Mouse (Mus musculus) embryonic facial prominence, embryonic 13.5 days (tissue): ENCODE measurements at regions not wholly inside any gene's neighbourhood (a gene's known extent, or its start where the extent isn't known, plus 50 kb on each side); places are given as distances from the start of the nearest gene placed in this dataset.

Source experiments
- ATAC-seq: fragments of 200-750 bp; cut with Nextera tagmentation; 2 replicates; pipeline ENCODE4 v1.8.0; 2017; ENCODE audit warnings: low read depth; ENCODE audit not compliant: insufficient number of reproducible peaks, insufficient read depth, low FRiP score, low TSS enrichment
- H3K27ac ChIP-seq: fragments of 300-500 bp; sonication (generic); 2 replicates; pipeline ENCODE4 v1.5.1; 2015; ENCODE audit warnings: moderate library complexity, mild to moderate bottlenecking, inconsistent platforms
- H3K27me3 ChIP-seq: fragments of 300-500 bp; sonication (generic); 2 replicates; pipeline ENCODE4 v1.6.1; 2015; ENCODE audit warnings: mild to moderate bottlenecking, inconsistent platforms
- H3K36me3 ChIP-seq: fragments of 300-500 bp; sonication (generic); 2 replicates; pipeline ENCODE4 v1.6.1; 2015; ENCODE audit warnings: mild to moderate bottlenecking, inconsistent platforms
- H3K4me1 ChIP-seq: fragments of 300-500 bp; sonication (generic); 2 replicates; pipeline ENCODE4 v1.6.1; 2015; ENCODE audit warnings: inconsistent platforms
- H3K4me2 ChIP-seq: fragments of 300-500 bp; sonication (generic); 2 replicates; pipeline ENCODE4 v1.6.1; 2015; ENCODE audit warnings: moderate library complexity, mild to moderate bottlenecking, inconsistent platforms
- H3K4me3 ChIP-seq: fragments of 300-500 bp; sonication (generic); 2 replicates; pipeline ENCODE4 v1.5.1; 2015; ENCODE audit warnings: mild to moderate bottlenecking, inconsistent platforms
- H3K9ac ChIP-seq: fragments of 300-500 bp; sonication (generic); 2 replicates; pipeline ENCODE4 v1.6.1; 2015; ENCODE audit warnings: mild to moderate bottlenecking, inconsistent platforms
- H3K9me3 ChIP-seq: fragments of 300-500 bp; sonication (generic); 2 replicates; pipeline ENCODE4 v1.6.1; 2016; ENCODE audit warnings: inconsistent platforms
- WGBS: fragments of 180-500 bp; shearing (Covaris S2); methylation state at CpG from one replicate; pipeline ENCODE4 v1.1.7; 2015; ENCODE audit warnings: mixed read lengths; 5-methylcytosine and 5-hydroxymethylcytosine counted together

- 71% methylated on average over 4 of the region's 4 CpGs for WGBS
- no peak overlapping the region for H3K9ac ChIP-seq
- no peak for ATAC-seq
- no peaks in the 10 kb centered on the region; the same call in 1 of the 2 replicates for H3K9me3 ChIP-seq
- no peak overlapping the region for H3K27ac ChIP-seq
- H3K27me3 ChIP-seq = no peaks in the 10 kb centered on the region
- H3K4me3 ChIP-seq = no peak overlapping the region
- H3K36me3 ChIP-seq = no peaks in the 10 kb centered on the region
- no peak overlapping the region for H3K4me2 ChIP-seq
- H3K4me1 ChIP-seq = no peaks in the 10 kb centered on the region
Measured at GRCm38 (mm10) chr16:8351424-8351823, 73.5 kb downstream of the Tmem114 start.

DNA sequence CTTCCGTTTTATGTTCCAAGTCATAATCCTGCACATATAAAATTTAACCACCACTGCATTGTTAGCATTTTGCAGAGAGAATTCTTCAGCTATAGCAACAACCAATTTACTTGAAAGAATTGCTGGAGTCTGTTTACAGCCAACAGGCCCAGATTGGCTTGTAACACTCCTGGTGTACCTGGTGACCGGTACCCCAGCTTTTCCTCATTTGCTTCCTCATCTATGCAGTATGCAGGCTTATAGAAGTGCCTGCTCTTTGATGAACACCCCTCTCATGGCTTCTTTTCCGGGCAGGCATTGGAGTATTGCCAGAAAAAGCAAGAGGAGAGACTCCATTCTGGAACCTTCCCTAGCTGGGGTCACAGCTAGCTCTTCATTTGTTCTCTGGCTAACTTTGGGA lies 75.8 kb downstream of the Tmem114 start:
- no peaks in the 10 kb centered on the region for H3K9me3 ChIP-seq
- no peaks in the 10 kb centered on the region for H3K27me3 ChIP-seq
- no peak for ATAC-seq
- no peaks in the 10 kb centered on the region for H3K4me1 ChIP-seq
- H3K27ac ChIP-seq = no peak overlapping the region
- H3K9ac ChIP-seq = no peak overlapping the region
- 74% methylated on average over 3 of the region's 3 CpGs for WGBS
- H3K4me3 ChIP-seq = no peak overlapping the region
- no peak overlapping the region for H3K4me2 ChIP-seq
- H3K36me3 ChIP-seq = no peaks in the 10 kb centered on the region

DNA sequence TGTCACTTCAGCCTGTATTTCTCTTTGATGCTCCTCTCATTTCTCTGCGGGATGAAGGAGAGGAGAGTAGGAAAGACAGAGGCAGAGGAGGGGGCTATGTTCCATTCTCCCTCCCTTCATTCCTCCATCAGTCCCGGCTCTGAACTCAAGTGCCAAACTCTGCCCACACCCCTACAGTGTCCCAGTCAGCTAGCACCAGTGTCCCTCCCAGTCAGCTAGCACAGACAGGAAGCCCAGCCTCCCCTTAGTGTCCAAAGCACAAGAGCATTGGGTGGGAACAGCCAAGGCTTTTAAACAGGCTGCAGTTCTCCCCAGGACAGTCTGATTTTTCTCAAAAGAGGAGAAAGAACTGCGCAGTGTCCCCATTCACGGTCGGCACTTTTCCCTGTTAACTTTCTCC lies 76.3 kb downstream of the Tmem114 start:
- H3K36me3 ChIP-seq = no peaks in the 10 kb centered on the region
- H3K27me3 ChIP-seq = no peaks in the 10 kb centered on the region
- no peaks in the 10 kb centered on the region for H3K4me1 ChIP-seq
- ATAC-seq = no peak
- no peak overlapping the region for H3K4me2 ChIP-seq
- 61% methylated on average over 5 of the region's 5 CpGs for WGBS
- no peak overlapping the region for H3K27ac ChIP-seq
- H3K9me3 ChIP-seq = no peaks in the 10 kb centered on the region
- H3K9ac ChIP-seq = no peak overlapping the region
- H3K4me3 ChIP-seq = no peak overlapping the region

DNA sequence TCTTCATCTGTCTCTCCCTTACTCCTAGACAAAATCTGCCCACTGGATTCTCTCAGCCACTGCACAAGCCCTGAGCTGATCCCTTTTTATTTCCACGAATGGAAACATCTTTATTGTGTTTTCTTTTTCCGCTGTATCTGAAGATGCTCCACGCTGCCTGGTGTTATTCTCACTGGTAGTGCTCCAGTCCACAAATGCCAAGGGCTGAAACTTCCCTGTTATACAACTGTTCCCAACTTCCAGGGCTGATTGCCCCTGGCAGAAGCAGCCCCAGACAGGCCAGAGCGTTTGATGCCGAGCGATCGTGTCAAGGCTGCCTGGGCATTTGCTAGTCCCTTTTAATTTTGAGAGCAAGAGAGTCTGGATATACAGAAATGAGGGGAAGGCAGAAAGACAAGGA lies 79.7 kb downstream of the Tmem114 start:
- H3K4me3 ChIP-seq = no peak overlapping the region
- WGBS = 86% methylated on average over 7 of the region's 7 CpGs
- H3K27me3 ChIP-seq = no peaks in the 10 kb centered on the region
- no peaks in the 10 kb centered on the region for H3K9me3 ChIP-seq
- H3K36me3 ChIP-seq = no peaks in the 10 kb centered on the region
- no peak for ATAC-seq
- no peak overlapping the region for H3K9ac ChIP-seq
- no peak overlapping the region for H3K4me2 ChIP-seq
- no peak overlapping the region for H3K27ac ChIP-seq
- no peaks in the 10 kb centered on the region for H3K4me1 ChIP-seq

DNA sequence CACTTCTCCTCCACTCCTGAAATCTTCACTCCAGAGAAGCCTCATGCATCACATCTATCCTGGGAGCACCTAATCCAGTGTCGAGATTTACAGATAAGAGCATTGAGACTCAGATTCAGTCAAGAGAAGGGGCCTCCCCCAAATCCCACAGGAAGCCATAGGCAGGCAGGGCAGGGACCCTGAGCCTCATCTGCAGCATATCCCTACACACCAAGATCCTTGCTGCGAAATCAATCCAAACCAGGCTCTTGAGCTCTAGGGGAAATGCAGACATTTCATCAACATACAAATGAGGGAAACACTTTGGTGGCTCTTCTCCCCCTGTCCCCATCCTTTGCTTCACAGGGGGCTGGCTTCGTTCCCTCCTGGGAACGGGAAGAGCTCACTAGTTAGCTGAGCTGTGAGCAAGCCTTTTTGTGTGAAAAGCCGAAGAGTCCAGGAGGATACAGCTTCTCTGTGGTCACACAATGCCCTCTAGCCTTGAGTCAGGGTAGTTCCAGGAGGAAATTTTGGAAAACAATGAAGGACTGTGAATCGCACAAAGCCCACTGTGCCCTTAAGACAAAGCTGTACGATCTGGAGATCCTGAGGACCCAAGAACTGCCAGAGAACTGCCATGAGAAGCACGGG lies 91.7 kb downstream of the Tmem114 start:
- H3K27me3 ChIP-seq = no peaks in the 10 kb centered on the region; the same call in 1 of the 2 replicates
- H3K36me3 ChIP-seq = no peaks in the 10 kb centered on the region
- ATAC-seq = no peak
- H3K4me3 ChIP-seq = no peak overlapping the region
- WGBS = 15% methylated on average over 8 of the region's 8 CpGs
- H3K4me2 ChIP-seq = peak overlapping the region; percentile 14; the same call in 1 of the 2 replicates
- no peaks in the 10 kb centered on the region for H3K4me1 ChIP-seq
- H3K9ac ChIP-seq = no peak overlapping the region
- H3K9me3 ChIP-seq = no peaks in the 10 kb centered on the region
- H3K27ac ChIP-seq = no peak overlapping the region

DNA sequence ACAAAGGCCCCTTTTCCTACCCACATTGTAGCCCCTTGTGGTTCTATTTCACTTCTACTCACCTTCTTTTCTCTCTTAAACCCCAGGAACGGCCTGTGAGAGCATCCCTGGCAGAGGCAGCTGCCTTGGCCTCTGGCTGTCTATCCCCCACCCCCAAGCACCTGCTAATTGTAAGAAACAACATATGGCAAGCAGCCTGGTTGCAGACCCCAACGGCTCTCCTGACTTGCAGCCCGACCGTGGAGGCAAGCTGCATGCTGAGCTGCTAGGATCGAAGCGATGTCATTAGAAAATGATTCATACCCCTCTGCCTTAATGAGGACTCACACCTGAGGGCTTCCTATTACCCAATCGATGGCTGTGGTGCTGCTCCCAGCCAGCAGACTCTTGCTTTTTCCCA lies 112.9 kb downstream of the Tmem114 start:
- Histone ChIP-seq H3K27ac (no peak overlapping the region), H3K9ac (no peak overlapping the region), H3K4me1 (no peaks in the 10 kb centered on the region), H3K4me3 (no peak overlapping the region), H3K27me3 (no peaks in the 10 kb centered on the region), H3K9me3 (no peaks in the 10 kb centered on the region), H3K4me2 (no peak overlapping the region), H3K36me3 (no peaks in the 10 kb centered on the region)
- no peak for ATAC-seq
- WGBS = 63% methylated on average over 7 of the region's 7 CpGs

DNA sequence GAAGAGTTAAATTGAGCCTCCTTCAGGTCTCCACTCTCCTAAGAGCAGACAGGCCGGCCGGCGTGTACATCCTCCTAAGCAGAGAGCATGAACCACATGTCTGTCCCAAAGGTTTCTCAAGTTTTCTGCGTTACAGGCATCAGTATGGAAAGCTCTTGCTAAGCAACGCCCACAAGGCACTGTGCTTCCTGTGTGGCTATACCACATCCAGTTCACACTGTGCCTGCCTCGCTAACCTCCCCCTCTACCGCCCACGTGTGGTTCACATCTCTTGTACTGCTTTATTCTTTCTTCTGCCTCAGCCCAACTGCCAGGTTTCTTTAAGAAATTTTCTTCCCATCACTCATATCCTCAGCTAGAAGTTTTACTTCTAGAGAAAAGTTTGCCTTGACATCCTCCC lies 118.5 kb downstream of the Tmem114 start:
- Histone ChIP-seq H3K4me2 (no peak overlapping the region), H3K27ac (no peak overlapping the region), H3K27me3 (no peaks in the 10 kb centered on the region), H3K36me3 (no peaks in the 10 kb centered on the region), H3K4me1 (no peaks in the 10 kb centered on the region), H3K4me3 (no peak overlapping the region), H3K9ac (no peak overlapping the region), H3K9me3 (no peaks in the 10 kb centered on the region)
- no peak for ATAC-seq
- 59% methylated on average over 8 of the region's 8 CpGs for WGBS
